Mouse (Mus musculus): ENCODE data around the gene Cox8a. TPM values are rescaled to one million over a fixed set of nuclear protein-coding genes. Genes with fewer than 3 reads are reported as not detected.
A peak's percentile ranks its signal among the peaks of the same experiment; 100 is the strongest.

Gene Cox8a
- polyA plus RNA-seq, 1 experiment from 2014 or later = 1,144 TPM

GRCm38 (mm10) chr19:7185715-7186291 is 31.6 kb downstream of the Cox8a start:
- Histone ChIP-seq H3K9ac (replicated peaks; ENCODE audit: low read depth, low read length) (no peak overlapping the region), H3K27ac (ENCODE audit: low read length) (no peak overlapping the region), H3K4me1 (ENCODE audit: control insufficient read depth, insufficient read depth, low read length) (peaks cover 34% of the 10 kb centered on the region), H3K9me3 (ENCODE audit: control insufficient read depth, low read depth, low read length) (no peaks in the 10 kb centered on the region), H3K36me3 (ENCODE audit: control insufficient read depth, insufficient read depth, low read length) (no peaks in the 10 kb centered on the region), H3K4me2 (replicated peaks; ENCODE audit: low read depth, low read length) (0 out of 2 replicates have a peak overlapping the region, but pooled peaks have one; percentile 12), H3K4me3 (ENCODE audit: low read depth, low read length) (no peak overlapping the region), H3K27me3 (ENCODE audit: control insufficient read depth, insufficient read depth, low read length) (no peaks in the 10 kb centered on the region)
- no peak for ATAC-seq (ENCODE audit: insufficient number of reproducible peaks, insufficient read depth, low FRiP score, low read depth)
- 4% methylated on average over 18 of the region's 18 CpGs for WGBS

DNA sequence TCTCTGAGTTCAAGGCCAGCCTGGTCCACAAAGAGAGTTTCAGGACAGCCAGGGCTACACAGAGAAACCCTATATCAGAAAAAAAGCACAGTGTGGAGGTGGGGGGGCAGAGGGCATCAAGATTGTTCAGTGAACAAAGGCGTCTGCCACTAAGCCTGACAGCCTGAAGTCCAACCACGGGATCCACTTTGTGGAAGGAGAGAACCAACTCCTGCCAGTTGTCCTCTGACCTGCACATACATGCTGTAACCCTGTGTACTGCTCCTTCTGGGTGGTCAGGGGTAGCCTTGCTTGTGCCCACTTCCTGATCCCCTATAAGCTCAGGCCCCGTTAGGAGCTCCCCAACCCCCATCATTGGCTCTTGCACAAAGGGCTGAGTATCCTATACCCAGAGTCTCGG is 32.4 kb downstream of the Cox8a start:
- peaks cover 33% of the 10 kb centered on the region for H3K4me1 ChIP-seq (ENCODE audit: control insufficient read depth, insufficient read depth, low read length)
- no peak overlapping the region for H3K27ac ChIP-seq (ENCODE audit: low read length)
- no peak overlapping the region for H3K4me2 ChIP-seq (replicated peaks; ENCODE audit: low read depth, low read length)
- WGBS = 49% methylated on average over 4 of the region's 4 CpGs
- no peak overlapping the region for H3K9ac ChIP-seq (replicated peaks; ENCODE audit: low read depth, low read length)
- no peaks in the 10 kb centered on the region for H3K27me3 ChIP-seq (ENCODE audit: control insufficient read depth, insufficient read depth, low read length)
- H3K4me3 ChIP-seq (ENCODE audit: low read depth, low read length) = no peak overlapping the region
- H3K36me3 ChIP-seq (ENCODE audit: control insufficient read depth, insufficient read depth, low read length) = no peaks in the 10 kb centered on the region
- no peak for ATAC-seq (ENCODE audit: insufficient number of reproducible peaks, insufficient read depth, low FRiP score, low read depth)
- H3K9me3 ChIP-seq (ENCODE audit: control insufficient read depth, low read depth, low read length) = no peaks in the 10 kb centered on the region

- Histone ChIP-seq H3K4me1 (ENCODE audit: control insufficient read depth, insufficient read depth, low read length) (peaks cover 33% of the 10 kb centered on the region), H3K36me3 (ENCODE audit: control insufficient read depth, insufficient read depth, low read length) (no peaks in the 10 kb centered on the region), H3K9me3 (ENCODE audit: control insufficient read depth, low read depth, low read length) (no peaks in the 10 kb centered on the region), H3K4me2 (replicated peaks; ENCODE audit: low read depth, low read length) (no peak overlapping the region), H3K9ac (replicated peaks; ENCODE audit: low read depth, low read length) (no peak overlapping the region), H3K4me3 (ENCODE audit: low read depth, low read length) (no peak overlapping the region), H3K27me3 (ENCODE audit: control insufficient read depth, insufficient read depth, low read length) (no peaks in the 10 kb centered on the region), H3K27ac (ENCODE audit: low read length) (no peak overlapping the region)
- 60% methylated on average over 11 of the region's 11 CpGs for WGBS
- ATAC-seq (ENCODE audit: insufficient number of reproducible peaks, insufficient read depth, low FRiP score, low read depth) = no peak
These were observed 34.0 kb downstream of the Cox8a start for GRCm38 (mm10) chr19:7183419-7183818.

- peak overlapping the region; percentile 13; the same call in 1 of the 2 replicates for H3K4me3 ChIP-seq (ENCODE audit: low read depth, low read length)
- WGBS = 8% methylated on average over 23 of the region's 23 CpGs
- H3K27ac ChIP-seq (ENCODE audit: low read length) = no peak overlapping the region
- peak; percentile 65 for ATAC-seq (ENCODE audit: insufficient number of reproducible peaks, insufficient read depth, low FRiP score, low read depth)
- H3K36me3 ChIP-seq (ENCODE audit: control insufficient read depth, insufficient read depth, low read length) = no peaks in the 10 kb centered on the region
- peak overlapping the region; percentile 32 for H3K4me2 ChIP-seq (replicated peaks; ENCODE audit: low read depth, low read length)
- peaks cover 29% of the 10 kb centered on the region for H3K4me1 ChIP-seq (ENCODE audit: control insufficient read depth, insufficient read depth, low read length)
- no peaks in the 10 kb centered on the region for H3K9me3 ChIP-seq (ENCODE audit: control insufficient read depth, low read depth, low read length)
- H3K27me3 ChIP-seq (ENCODE audit: control insufficient read depth, insufficient read depth, low read length) = no peaks in the 10 kb centered on the region
- H3K9ac ChIP-seq (replicated peaks; ENCODE audit: low read depth, low read length) = no peak overlapping the region
These were observed 35.0 kb downstream of the Cox8a start for GRCm38 (mm10) chr19:7182273-7182949.

DNA sequence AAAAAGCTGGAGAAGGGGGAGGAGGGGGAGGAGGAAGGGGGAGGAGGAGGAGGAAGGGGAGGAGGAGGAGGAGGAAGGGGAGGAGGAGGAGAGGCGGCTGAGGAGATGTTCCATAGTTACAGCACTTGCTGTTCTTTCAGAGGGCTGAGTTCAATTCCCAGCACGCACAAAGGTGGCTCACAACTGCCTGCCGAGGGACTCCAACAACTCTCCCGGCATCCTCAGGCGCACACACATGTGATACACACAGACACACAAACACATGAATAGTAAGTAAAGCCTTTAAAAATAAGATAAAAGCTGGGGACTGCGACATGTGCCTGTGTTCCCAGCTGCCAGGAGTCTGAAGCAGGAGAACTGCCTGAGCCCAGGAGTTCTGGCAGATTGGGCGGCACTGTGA is 35.9 kb downstream of the Cox8a start:
- Histone ChIP-seq H3K4me2 (replicated peaks; ENCODE audit: low read depth, low read length) (no peak overlapping the region), H3K36me3 (ENCODE audit: control insufficient read depth, insufficient read depth, low read length) (no peaks in the 10 kb centered on the region), H3K9me3 (ENCODE audit: control insufficient read depth, low read depth, low read length) (no peaks in the 10 kb centered on the region), H3K4me3 (ENCODE audit: low read depth, low read length) (no peak overlapping the region), H3K4me1 (ENCODE audit: control insufficient read depth, insufficient read depth, low read length) (peaks cover 28% of the 10 kb centered on the region), H3K9ac (replicated peaks; ENCODE audit: low read depth, low read length) (no peak overlapping the region), H3K27me3 (ENCODE audit: control insufficient read depth, insufficient read depth, low read length) (no peaks in the 10 kb centered on the region), H3K27ac (ENCODE audit: low read length) (peak overlapping the region; percentile 6; the same call in 1 of the 2 replicates)
- ATAC-seq (ENCODE audit: insufficient number of reproducible peaks, insufficient read depth, low FRiP score, low read depth) = no peak
- 60% methylated on average over 7 of the region's 7 CpGs for WGBS

DNA sequence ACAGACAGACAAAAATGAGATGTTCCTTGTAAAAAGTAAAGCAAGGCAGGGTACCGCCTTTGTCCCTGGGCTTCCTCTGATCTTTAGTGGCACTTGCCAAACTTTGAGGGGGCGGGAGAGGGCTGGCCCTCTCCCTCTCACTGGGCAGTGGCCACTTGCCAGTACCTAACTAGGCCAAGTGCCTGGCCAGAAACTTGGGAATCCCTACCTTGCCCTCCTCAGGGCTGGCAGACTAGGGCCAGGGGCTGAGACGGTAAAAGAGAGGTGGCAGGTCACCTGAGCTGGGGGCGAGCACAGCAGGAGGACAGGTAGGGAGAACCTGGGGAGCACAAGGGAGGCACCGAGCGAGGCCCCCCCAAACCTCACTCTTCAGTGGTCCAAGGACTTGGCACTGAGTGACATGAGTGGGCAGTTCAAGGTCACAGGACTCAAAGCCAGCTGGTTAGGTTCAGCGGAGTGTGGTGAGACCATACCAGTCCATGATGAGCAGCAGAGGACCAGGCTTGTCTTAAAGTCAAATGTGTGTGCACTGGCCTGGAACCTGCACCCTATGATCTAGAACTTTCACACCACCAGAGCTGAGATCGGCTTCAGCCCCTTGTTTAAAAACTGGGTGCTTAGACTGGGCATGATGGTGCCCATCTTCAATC is 36.5 kb downstream of the Cox8a start:
- no peak for ATAC-seq (ENCODE audit: insufficient number of reproducible peaks, insufficient read depth, low FRiP score, low read depth)
- Histone ChIP-seq H3K4me3 (ENCODE audit: low read depth, low read length) (no peak overlapping the region), H3K27me3 (ENCODE audit: control insufficient read depth, insufficient read depth, low read length) (no peaks in the 10 kb centered on the region), H3K4me1 (ENCODE audit: control insufficient read depth, insufficient read depth, low read length) (peaks cover 27% of the 10 kb centered on the region), H3K27ac (ENCODE audit: low read length) (no peak overlapping the region), H3K9ac (replicated peaks; ENCODE audit: low read depth, low read length) (no peak overlapping the region), H3K4me2 (replicated peaks; ENCODE audit: low read depth, low read length) (no peak overlapping the region), H3K36me3 (ENCODE audit: control insufficient read depth, insufficient read depth, low read length) (no peaks in the 10 kb centered on the region), H3K9me3 (ENCODE audit: control insufficient read depth, low read depth, low read length) (no peaks in the 10 kb centered on the region)
- WGBS = 88% methylated on average over 8 of the region's 8 CpGs

DNA sequence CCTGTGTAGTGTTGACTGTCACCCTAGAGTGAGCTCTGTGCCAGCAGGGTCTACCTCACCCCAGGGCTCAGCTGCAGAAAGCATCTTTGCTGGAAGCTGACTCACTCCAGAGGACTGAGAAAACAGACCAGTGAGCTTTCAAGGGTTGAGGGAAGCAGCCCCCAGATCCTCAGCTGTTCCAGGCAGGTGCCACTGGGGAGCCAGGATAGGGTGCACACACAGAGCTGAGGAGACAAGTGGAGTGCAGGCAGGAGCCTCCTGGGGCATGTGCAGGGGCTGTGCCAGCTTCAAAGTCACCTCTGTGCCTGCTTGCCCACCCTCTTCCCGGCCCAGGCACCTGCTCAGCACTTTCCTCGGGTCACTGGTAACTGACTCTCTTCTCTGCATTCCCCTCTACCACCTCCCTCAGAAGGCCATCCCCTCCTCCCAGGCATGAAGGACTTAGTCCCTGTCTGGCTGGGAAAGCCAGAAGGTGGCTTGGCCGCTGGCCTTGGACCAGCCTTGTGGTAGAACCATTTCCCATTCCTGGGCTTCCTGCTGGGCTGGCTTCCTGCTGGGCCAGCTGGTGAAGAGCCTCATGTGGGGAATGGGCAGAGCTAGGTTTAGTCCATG is 38.5 kb downstream of the Cox8a start:
- Histone ChIP-seq H3K27me3 (ENCODE audit: control insufficient read depth, insufficient read depth, low read length) (no peaks in the 10 kb centered on the region), H3K4me1 (ENCODE audit: control insufficient read depth, insufficient read depth, low read length) (peaks cover 22% of the 10 kb centered on the region), H3K9ac (replicated peaks; ENCODE audit: low read depth, low read length) (no peak overlapping the region), H3K9me3 (ENCODE audit: control insufficient read depth, low read depth, low read length) (no peaks in the 10 kb centered on the region), H3K4me3 (ENCODE audit: low read depth, low read length) (no peak overlapping the region), H3K27ac (ENCODE audit: low read length) (no peak overlapping the region), H3K36me3 (ENCODE audit: control insufficient read depth, insufficient read depth, low read length) (no peaks in the 10 kb centered on the region), H3K4me2 (replicated peaks; ENCODE audit: low read depth, low read length) (no peak overlapping the region)
- ATAC-seq (ENCODE audit: insufficient number of reproducible peaks, insufficient read depth, low FRiP score, low read depth) = no peak
- WGBS = 45% methylated on average over 3 of the region's 3 CpGs

DNA sequence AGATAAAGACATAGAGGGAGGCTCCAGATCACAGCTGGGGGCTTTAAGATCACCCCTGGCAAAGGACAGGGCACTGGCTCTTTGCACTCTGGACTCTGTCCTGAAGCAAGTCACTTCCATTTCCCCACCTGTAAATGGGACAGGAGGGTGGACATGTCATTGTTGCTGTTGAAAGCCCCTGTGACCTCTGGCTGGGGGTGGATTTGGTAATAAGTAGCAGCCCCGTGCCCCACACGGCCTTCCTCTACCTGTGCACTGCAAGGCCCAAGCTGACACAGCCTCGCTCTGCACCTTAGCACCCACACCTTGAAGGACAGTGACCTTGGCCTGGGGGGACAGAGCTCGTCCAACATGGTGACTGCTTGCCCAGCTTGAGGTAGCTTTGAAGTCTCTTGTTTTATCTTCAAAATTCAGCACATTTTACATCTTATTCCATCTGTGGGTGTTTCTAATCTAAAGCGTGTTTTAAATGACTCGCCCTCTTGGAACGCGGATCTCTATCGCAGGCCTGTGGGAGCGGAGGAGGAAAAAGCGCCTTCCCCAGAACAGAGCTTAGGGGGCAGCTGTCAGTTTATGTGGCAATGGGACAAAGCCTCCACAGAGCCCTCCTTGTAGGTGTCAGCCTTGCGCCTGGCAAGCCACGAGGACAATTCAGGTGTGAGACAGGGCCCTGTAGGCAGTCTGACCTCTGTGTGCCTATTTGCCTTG is 39.5 kb downstream of the Cox8a start:
- no peak overlapping the region for H3K9ac ChIP-seq (replicated peaks; ENCODE audit: low read depth, low read length)
- no peaks in the 10 kb centered on the region for H3K27me3 ChIP-seq (ENCODE audit: control insufficient read depth, insufficient read depth, low read length)
- H3K4me3 ChIP-seq (ENCODE audit: low read depth, low read length) = no peak overlapping the region
- no peaks in the 10 kb centered on the region for H3K9me3 ChIP-seq (ENCODE audit: control insufficient read depth, low read depth, low read length)
- ATAC-seq (ENCODE audit: insufficient number of reproducible peaks, insufficient read depth, low FRiP score, low read depth) = no peak
- 0 out of 2 replicates have a peak overlapping the region, but pooled peaks have one; percentile 15 for H3K27ac ChIP-seq (ENCODE audit: low read length)
- H3K4me2 ChIP-seq (replicated peaks; ENCODE audit: low read depth, low read length) = no peak overlapping the region
- 47% methylated on average over 13 of the region's 13 CpGs for WGBS
- no peaks in the 10 kb centered on the region for H3K36me3 ChIP-seq (ENCODE audit: control insufficient read depth, insufficient read depth, low read length)
- peaks cover 22% of the 10 kb centered on the region for H3K4me1 ChIP-seq (ENCODE audit: control insufficient read depth, insufficient read depth, low read length)

All from stomach, embryonic 14.5 days (tissue).